Mouse (Mus musculus) heart, postnatal 0 days (tissue): ENCODE data around the gene Ccdc74a.

ENCODE experiments used
- CTCF ChIP-seq: IDR thresholded peaks from 2 replicates; pipeline ENCODE4 v1.5.1; 2016; ENCODE audit warnings: antibody characterized with exemption, control low read depth, low read depth
- EP300 ChIP-seq: IDR thresholded peaks from 2 replicates; pipeline ENCODE4 v1.6.1; 2016; ENCODE audit warnings: antibody characterized with exemption, low read depth

DNA sequence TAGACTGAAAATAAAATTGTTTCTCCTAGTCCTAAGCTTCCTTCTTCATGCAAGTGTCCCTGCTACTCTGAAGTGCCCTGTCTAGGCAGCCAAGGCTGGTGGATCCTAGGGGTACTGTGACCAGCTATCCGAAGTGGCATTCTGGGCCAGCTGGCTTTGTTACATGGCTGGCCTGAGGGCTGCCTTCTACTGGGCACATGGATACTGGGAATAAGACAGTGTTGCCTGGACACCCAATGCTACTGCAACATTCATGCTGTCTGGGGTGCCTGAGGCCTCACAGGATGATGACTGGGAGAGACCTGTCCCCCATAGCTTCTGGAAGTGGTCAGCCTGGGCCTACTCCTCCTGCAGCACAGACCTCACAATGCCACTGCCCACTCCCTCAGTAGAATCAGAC, 4.4 kb downstream of the Ccdc74a start:
- TF ChIP-seq CTCF (no peak), EP300 (no peak)
